Mouse (Mus musculus) thymus, adult 2 months (tissue): Measurements from ENCODE around the gene Bud31. TPM values are rescaled to one million over a fixed set of nuclear protein-coding genes. Genes with fewer than 3 reads are reported as not detected.
A peak's percentile ranks its signal among the peaks of the same experiment; 100 is the strongest.

ENCODE experiments used
- DNase-seq: peaks from one replicate; pipeline ENCODE4 v3.0.0; 2021
- H3K27ac ChIP-seq: fragments of 200-500 bp; 2 replicates; pipeline ENCODE4 v1.5.1; 2012; ENCODE audit warnings: low read length, control low read depth; ENCODE audit not compliant: control insufficient read depth, insufficient read depth
- H3K27me3 ChIP-seq: fragments of 200-500 bp; 2 replicates; pipeline ENCODE4 v1.6.1; 2012; ENCODE audit warnings: mild to moderate bottlenecking, low read length, moderate library complexity, mixed read lengths; ENCODE audit not compliant: control insufficient read depth, insufficient read depth
- H3K36me3 ChIP-seq: fragments of 200-500 bp; 2 replicates; pipeline ENCODE4 v1.6.1; 2012; ENCODE audit warnings: mild to moderate bottlenecking, low read length, moderate library complexity; ENCODE audit not compliant: control insufficient read depth, insufficient read depth
- H3K4me1 ChIP-seq: fragments of 200-500 bp; replicated peaks from 2 replicates; pipeline ENCODE4 v1.6.1; 2012; ENCODE audit warnings: low read length; ENCODE audit not compliant: control insufficient read depth, insufficient read depth
- H3K4me3 ChIP-seq: fragments of 200-500 bp; 2 replicates; pipeline ENCODE4 v1.5.1; 2012; ENCODE audit warnings: mild to moderate bottlenecking, low read length, control low read depth, moderate library complexity; ENCODE audit not compliant: control insufficient read depth, insufficient read depth
- CTCF ChIP-seq: fragments of 200-500 bp; IDR thresholded peaks from 2 replicates; pipeline ENCODE4 v1.5.1; 2012; ENCODE audit warnings: mild to moderate bottlenecking, control low read depth, low read length, moderate library complexity, borderline replicate concordance; ENCODE audit not compliant: control insufficient read depth, poor library complexity, insufficient read depth; ENCODE audit errors: extremely low read depth
- POLR2A ChIP-seq: fragments of 200-500 bp; IDR thresholded peaks from 2 replicates; pipeline ENCODE4 v1.6.1; 2012; ENCODE audit warnings: mild to moderate bottlenecking, low read length, control low read depth, moderate library complexity; ENCODE audit not compliant: control insufficient read depth, poor library complexity, insufficient read depth; ENCODE audit errors: extremely low read depth
- WGBS: fragments of 180-500 bp; shearing (Covaris S2); methylation state at CpG from one replicate; pipeline ENCODE4 v1.1.7; 2018; 5-methylcytosine and 5-hydroxymethylcytosine counted together
- polyA plus RNA-seq: library from polyadenylated mRNA; depleted of rRNA; stranded (reverse); fragments of >200 nt; gene quantifications from 2 replicates; pipeline ENCODE4 v1.2.3, GENCODE M21; 2012; rRNA removed

Gene Bud31
- polyA plus RNA-seq, 1 experiment: 105 TPM

- peaks cover 11% of the 10 kb centered on the region for H3K4me1 ChIP-seq
- TF ChIP-seq POLR2A (no peak), CTCF (no peak)
- DNase-seq: no peak
- H3K4me3 ChIP-seq: no peak overlapping the region; the same call in 1 of the 2 replicates
- no peaks in the 10 kb centered on the region for H3K27me3 ChIP-seq
- WGBS: 29% methylated on average over 5 of the region's 5 CpGs
- H3K27ac ChIP-seq: no peak overlapping the region
- H3K36me3 ChIP-seq: peaks cover 33% of the 10 kb centered on the region
These were observed 50.2 kb downstream of the Bud31 start for GRCm38 (mm10) chr5:145190373-145190772.

- Histone ChIP-seq H3K36me3 (peaks cover 33% of the 10 kb centered on the region), H3K27me3 (no peaks in the 10 kb centered on the region), H3K27ac (peak overlapping the region; percentile 4), H3K4me1 (peaks cover 11% of the 10 kb centered on the region), H3K4me3 (peak overlapping the region; percentile 80)
- under 1% methylated on average over 41 of the region's 41 CpGs for WGBS
- TF ChIP-seq POLR2A: peak; percentile 59; the same call in 1 of the 2 replicates
- no peak for TF ChIP-seq CTCF
- peak; percentile 91 for DNase-seq
These were observed 51.0 kb downstream of the Bud31 start for GRCm38 (mm10) chr5:145190875-145191798.

- Histone ChIP-seq H3K27me3 (no peaks in the 10 kb centered on the region), H3K36me3 (peaks cover 26% of the 10 kb centered on the region), H3K4me1 (peaks cover 11% of the 10 kb centered on the region), H3K27ac (peak within 1 kb of the TSS; percentile 4), H3K4me3 (peak within 1 kb of the TSS; percentile 80)
- TF ChIP-seq CTCF: no peak
- TF ChIP-seq POLR2A: no peak
- DNase-seq: no peak
- 97% methylated on average over 2 of the region's 2 CpGs for WGBS
These were observed 51.8 kb downstream of the Bud31 start, which contains the start of gene Atp5j2 for GRCm38 (mm10) chr5:145191962-145192361. Atp5j2 (minus strand) TSS chr5:145192062.

Other genes with a start within 250 kb of the Bud31 start
- 33.6 and 34.4 TPM in 2 replicates for gene Smurf1, start 174.5 kb upstream of the Bud31 start, polyA plus RNA-seq
- gene Gm4871, start 107.6 kb upstream of the Bud31 start, polyA plus RNA-seq: not detected in 2 replicates
- not detected in 2 replicates for gene 1700018F24Rik, start 97.4 kb upstream of the Bud31 start, polyA plus RNA-seq
- gene Arpc1a, start 56.5 kb upstream of the Bud31 start, polyA plus RNA-seq: 144 and 149 TPM in 2 replicates
- 0.27 and 0.41 TPM in 2 replicates for gene Kpna7, start 56.3 kb upstream of the Bud31 start, polyA plus RNA-seq
- gene Arpc1b, start 26.1 kb upstream of the Bud31 start, polyA plus RNA-seq: 859 and 863 TPM in 2 replicates
- gene Pdap1, start 124 bp upstream of the Bud31 start, polyA plus RNA-seq: 35.6 and 36.2 TPM in 2 replicates
- 14.5 and 14.9 TPM in 2 replicates for gene Ptcd1, start 26.7 kb downstream of the Bud31 start, polyA plus RNA-seq
- 63.5 and 66.0 TPM in 2 replicates for gene Cpsf4, start 26.9 kb downstream of the Bud31 start, polyA plus RNA-seq
- gene Atp5j2, start 51.7 kb downstream of the Bud31 start, polyA plus RNA-seq: 129 and 175 TPM in 2 replicates
- 7.2 and 7.6 TPM in 2 replicates for gene Zkscan14, start 61.5 kb downstream of the Bud31 start, polyA plus RNA-seq
- gene Zkscan5, start 64.2 kb downstream of the Bud31 start, polyA plus RNA-seq: 5.0 and 5.1 TPM in 2 replicates
- 18.2 and 22.1 TPM in 2 replicates for gene Zfp655, start 91.4 kb downstream of the Bud31 start, polyA plus RNA-seq
- gene Zscan25, start 140.1 kb downstream of the Bud31 start, polyA plus RNA-seq: 32.4 and 34.0 TPM in 2 replicates
- gene Cyp3a57, start 204.9 kb downstream of the Bud31 start, polyA plus RNA-seq: not detected in 2 replicates